Mouse (Mus musculus) ES-Bruce4 (cell line): ENCODE data around the gene Cdk20.

Experiments used
- CTCF ChIP-seq: IDR thresholded peaks from one replicate; pipeline ENCODE4 v1.8.1; 2011; ENCODE audit warnings: low read depth, low read length
- EP300 ChIP-seq: IDR thresholded peaks from 2 replicates; pipeline ENCODE4 v1.6.1; 2011; ENCODE audit warnings: low read depth, low read length; ENCODE audit not compliant: insufficient read depth

DNA sequence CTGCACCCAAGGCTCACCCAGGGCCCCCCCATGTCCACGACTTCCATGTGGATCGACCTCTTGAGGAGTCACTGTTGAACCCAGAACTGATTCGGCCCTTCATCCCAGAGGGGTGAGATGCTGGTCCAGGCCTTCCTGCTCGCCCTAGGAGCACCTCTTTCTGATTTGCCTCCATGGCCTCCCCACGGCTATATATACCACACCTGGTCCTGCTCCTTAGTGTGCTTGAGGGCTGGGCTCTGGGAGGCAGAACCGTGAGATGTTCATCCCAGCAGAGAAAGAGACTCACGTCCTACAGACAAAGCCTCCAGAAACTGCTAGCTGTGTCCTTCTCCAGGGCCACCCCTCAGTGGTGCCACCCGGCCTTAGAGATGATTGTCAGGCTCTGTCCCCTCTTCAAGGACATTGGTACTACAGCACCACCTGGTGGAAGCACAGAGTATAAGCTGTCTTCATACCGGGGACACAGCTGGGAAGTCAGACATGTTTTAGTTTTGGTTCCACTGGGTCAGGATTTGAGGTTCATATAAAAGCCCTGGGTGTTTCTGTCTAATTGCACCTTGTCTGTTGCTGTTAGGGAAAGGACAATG lies 6.8 kb downstream of the Cdk20 start:
- TF ChIP-seq CTCF (peak; percentile 68), EP300 (no peak)
